Mouse (Mus musculus) c-Kit-positive CD71-positive TER-119-positive erythroid progenitor cells, embryonic 14.5 days (primary cell): Measurements from ENCODE around the gene Pfdn2.
"Not testable (repeated sequence)": the region's sequence is repeated elsewhere in the genome, so short reads cannot be mapped to it uniquely, and the experiment has no call there.

Experiments used
- DNase-seq: peaks from one replicate; pipeline ENCODE4 v3.0.0-alpha.2; 2013; ENCODE audit warnings: low spot score

Gene Pfdn2

GRCm38 (mm10) chr1:171345225-171346094 lies at the start of gene Pfdn2, which contains the start of gene Nit1:
Gene Pfdn2, plus strand, starts transcription at chr1:171345670.
Gene Nit1, minus strand, starts transcription at chr1:171345646.
- DNase-seq: peak; percentile 82

- DNase-seq: no peak
Measured at GRCm38 (mm10) chr1:171298226-171298625, 47.2 kb upstream of the Pfdn2 start.

GRCm38 (mm10) chr1:171306157-171306556 lies 39.3 kb upstream of the Pfdn2 start:
- DNase-seq: not testable (repeated sequence)

- no peak for DNase-seq
Measured at GRCm38 (mm10) chr1:171309321-171309720, 36.1 kb upstream of the Pfdn2 start.

GRCm38 (mm10) chr1:171319748-171320147 lies 25.7 kb upstream of the Pfdn2 start:
- DNase-seq: no peak

- DNase-seq: no peak
Measured at GRCm38 (mm10) chr1:171320151-171320550, 25.3 kb upstream of the Pfdn2 start.

- peak; percentile 42 for DNase-seq
Measured at GRCm38 (mm10) chr1:171321415-171321814, 24.1 kb upstream of the Pfdn2 start.

- DNase-seq: no peak
Measured at GRCm38 (mm10) chr1:171322012-171322411, 23.5 kb upstream of the Pfdn2 start.

- no peak for DNase-seq
Measured at GRCm38 (mm10) chr1:171325571-171325970, 19.9 kb upstream of the Pfdn2 start.

- not testable (repeated sequence) for DNase-seq
Measured at GRCm38 (mm10) chr1:171326588-171326987, 18.9 kb upstream of the Pfdn2 start.

- peak; percentile 34 for DNase-seq
Measured at GRCm38 (mm10) chr1:171328244-171328643, 17.2 kb upstream of the Pfdn2 start.

GRCm38 (mm10) chr1:171328839-171329432 lies 16.5 kb upstream of the Pfdn2 start, which contains the start of gene Dedd:
Gene Dedd, plus strand, starts transcription at chr1:171329145.
- DNase-seq: peak; percentile 83

- DNase-seq: no peak
Measured at GRCm38 (mm10) chr1:171329433-171330215, 15.8 kb upstream of the Pfdn2 start.

GRCm38 (mm10) chr1:171330216-171330560 lies 15.3 kb upstream of the Pfdn2 start:
- no peak for DNase-seq

GRCm38 (mm10) chr1:171342262-171343207 lies 2.9 kb upstream of the Pfdn2 start:
- no peak for DNase-seq

GRCm38 (mm10) chr1:171343922-171344677 lies 1.4 kb upstream of the Pfdn2 start:
- no peak for DNase-seq

- no peak for DNase-seq
Measured at GRCm38 (mm10) chr1:171344715-171345114, 755 bp upstream of the Pfdn2 start.

- DNase-seq: no peak
Measured at GRCm38 (mm10) chr1:171346095-171346450, 603 bp downstream of the Pfdn2 start.

- DNase-seq: no peak
Measured at GRCm38 (mm10) chr1:171348665-171349064, 3.2 kb downstream of the Pfdn2 start.

- no peak for DNase-seq
Measured at GRCm38 (mm10) chr1:171349210-171349609, 3.7 kb downstream of the Pfdn2 start.
